Mouse (Mus musculus): ENCODE results near the gene Papss2. TPM values are rescaled to one million over a fixed set of nuclear protein-coding genes. Genes with fewer than 3 reads are reported as not detected.
"Not testable (repeated sequence)": the region's sequence is repeated elsewhere in the genome, so short reads cannot be mapped to it uniquely, and the experiment has no call there.

Gene Papss2
- total and polyA plus RNA-seq, 2 experiments from 2014 or later, result 1.8 to 5.9 TPM

DNA sequence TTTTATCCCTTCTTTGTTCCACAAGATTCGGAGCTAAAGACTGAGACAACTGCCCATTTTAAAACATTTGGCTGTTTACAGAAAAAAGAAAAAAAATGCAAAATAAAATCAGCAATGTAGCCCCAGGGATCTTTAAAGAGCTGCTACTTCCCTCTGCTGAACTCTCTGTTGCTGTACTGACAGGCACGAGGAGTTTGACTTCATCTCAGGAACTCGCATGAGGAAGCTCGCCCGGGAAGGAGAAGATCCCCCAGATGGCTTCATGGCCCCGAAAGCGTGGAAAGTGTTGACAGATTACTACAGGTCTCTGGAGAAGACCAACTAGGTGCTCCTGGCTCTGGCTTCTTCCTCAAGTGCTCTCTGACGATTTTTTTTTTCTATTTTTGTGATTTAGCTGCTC, 69.7 kb downstream of the Papss2 start:
- H3K4me1 ChIP-seq (ENCODE audit: insufficient read depth, low read length), result no peaks in the 10 kb centered on the region
- H3K9ac ChIP-seq (replicated peaks; ENCODE audit: low read length, poor library complexity, severe bottlenecking), result no peak overlapping the region
- H3K36me3 ChIP-seq (ENCODE audit: insufficient read depth, low read length), result peaks cover 6% of the 10 kb centered on the region; the same call in 1 of the 2 replicates
- no peaks in the 10 kb centered on the region for H3K9me3 ChIP-seq (ENCODE audit: low read length)
- H3K27ac ChIP-seq (ENCODE audit: low read depth, low read length), result no peak overlapping the region
- no peak overlapping the region for H3K4me3 ChIP-seq (ENCODE audit: low read depth, low read length)
- WGBS, result 92% methylated on average over 8 of the region's 8 CpGs
- no peak for DNase-seq (ENCODE audit: low spot score)
- no peak for TF ChIP-seq CTCF (IDR thresholded peaks at IDR 0.05)
- H3K27me3 ChIP-seq (ENCODE audit: insufficient read depth, low read length), result no peaks in the 10 kb centered on the region
- no peak for ATAC-seq (ENCODE audit: low FRiP score)
- no peak overlapping the region for H3K4me2 ChIP-seq (ENCODE audit: low read depth, low read length, poor library complexity, severe bottlenecking)

- not testable (repeated sequence) for H3K27me3 ChIP-seq (ENCODE audit: insufficient read depth, low read length); H3K9me3 ChIP-seq (ENCODE audit: low read length); H3K27ac ChIP-seq (ENCODE audit: low read depth, low read length); DNase-seq (ENCODE audit: low spot score); H3K4me2 ChIP-seq (ENCODE audit: low read depth, low read length, poor library complexity, severe bottlenecking); H3K4me3 ChIP-seq (ENCODE audit: low read depth, low read length); ATAC-seq (ENCODE audit: low FRiP score); H3K4me1 ChIP-seq (ENCODE audit: insufficient read depth, low read length); H3K9ac ChIP-seq (replicated peaks; ENCODE audit: low read length, poor library complexity, severe bottlenecking)
- peaks cover 11% of the 10 kb centered on the region; the same call in 1 of the 2 replicates for H3K36me3 ChIP-seq (ENCODE audit: insufficient read depth, low read length)
- WGBS, result 100% methylated on average over 1 of the region's 1 CpGs
Measured at GRCm38 (mm10) chr19:32667830-32668229, 72.2 kb downstream of the Papss2 start.

- H3K4me1 ChIP-seq (ENCODE audit: insufficient read depth, low read length), result no peaks in the 10 kb centered on the region
- H3K9me3 ChIP-seq (ENCODE audit: low read length), result no peaks in the 10 kb centered on the region
- no peak overlapping the region for H3K4me2 ChIP-seq (ENCODE audit: low read depth, low read length, poor library complexity, severe bottlenecking)
- ATAC-seq (ENCODE audit: low FRiP score) (no peak), DNase-seq (ENCODE audit: low spot score) (no peak)
- H3K27me3 ChIP-seq (ENCODE audit: insufficient read depth, low read length), result no peaks in the 10 kb centered on the region
- H3K36me3 ChIP-seq (ENCODE audit: insufficient read depth, low read length), result peaks cover 18% of the 10 kb centered on the region
- H3K9ac ChIP-seq (replicated peaks; ENCODE audit: low read length, poor library complexity, severe bottlenecking), result no peak overlapping the region
- 96% methylated on average over 3 of the region's 3 CpGs for WGBS
- no peak overlapping the region for H3K27ac ChIP-seq (ENCODE audit: low read depth, low read length)
- no peak for TF ChIP-seq CTCF (IDR thresholded peaks at IDR 0.05)
- H3K4me3 ChIP-seq (ENCODE audit: low read depth, low read length), result no peak overlapping the region
Measured at GRCm38 (mm10) chr19:32675766-32676165, 80.2 kb downstream of the Papss2 start.

DNA sequence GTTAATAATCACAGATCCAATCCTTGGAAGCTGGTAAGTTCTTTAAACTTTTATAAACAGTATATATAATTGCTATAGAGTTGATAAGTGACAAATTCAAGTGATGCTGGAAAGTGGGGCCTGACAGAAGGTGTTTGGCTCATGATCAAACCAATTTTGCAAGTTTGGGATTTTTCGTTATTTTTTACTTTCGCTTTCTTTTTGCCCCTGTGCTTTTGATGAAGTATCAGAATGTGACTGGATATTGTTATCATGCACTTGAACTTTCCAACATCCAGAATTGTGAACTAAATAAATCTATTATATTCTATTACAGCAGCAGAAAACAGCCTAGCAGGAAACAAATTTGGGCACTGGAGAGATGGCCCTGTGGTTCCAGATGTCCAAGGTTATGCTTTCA, 85.3 kb downstream of the Papss2 start:
- Histone ChIP-seq H3K9me3 (ENCODE audit: low read length) (no peaks in the 10 kb centered on the region), H3K9ac (replicated peaks; ENCODE audit: low read length, poor library complexity, severe bottlenecking) (no peak overlapping the region), H3K27ac (ENCODE audit: low read depth, low read length) (no peak overlapping the region), H3K27me3 (ENCODE audit: insufficient read depth, low read length) (no peaks in the 10 kb centered on the region), H3K4me3 (ENCODE audit: low read depth, low read length) (no peak overlapping the region), H3K4me2 (ENCODE audit: low read depth, low read length, poor library complexity, severe bottlenecking) (no peak overlapping the region), H3K4me1 (ENCODE audit: insufficient read depth, low read length) (no peaks in the 10 kb centered on the region), H3K36me3 (ENCODE audit: insufficient read depth, low read length) (peaks cover 6% of the 10 kb centered on the region; the same call in 1 of the 2 replicates)
- no peak for DNase-seq (ENCODE audit: low spot score)
- WGBS, result 97% methylated on average over 2 of the region's 2 CpGs
- ATAC-seq (ENCODE audit: low FRiP score), result no peak
- no peak for TF ChIP-seq CTCF (IDR thresholded peaks at IDR 0.05)

DNA sequence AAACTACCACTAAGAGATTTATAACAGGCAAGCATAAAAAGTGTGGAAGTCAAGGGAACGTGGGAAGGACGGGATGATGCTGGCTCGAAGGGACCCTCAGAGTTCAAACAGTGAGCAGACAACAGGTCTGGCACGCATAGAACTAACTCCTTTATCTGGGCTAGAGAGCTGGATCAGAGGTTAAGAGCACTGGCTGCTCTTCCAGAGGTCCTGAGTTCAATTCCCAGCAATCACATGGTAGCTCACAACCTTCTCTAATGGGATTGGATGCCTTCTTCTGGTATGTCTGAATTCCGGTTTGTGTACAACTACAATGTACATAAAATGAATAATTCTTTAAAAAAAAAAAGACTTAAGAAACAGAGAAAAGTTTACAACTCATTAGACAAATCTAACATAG, 87.5 kb downstream of the Papss2 start:
- no peak for DNase-seq (ENCODE audit: low spot score)
- H3K9me3 ChIP-seq (ENCODE audit: low read length), result no peaks in the 10 kb centered on the region
- no peak for ATAC-seq (ENCODE audit: low FRiP score)
- peaks cover 8% of the 10 kb centered on the region; the same call in 1 of the 2 replicates for H3K36me3 ChIP-seq (ENCODE audit: insufficient read depth, low read length)
- no peak overlapping the region for H3K9ac ChIP-seq (replicated peaks; ENCODE audit: low read length, poor library complexity, severe bottlenecking)
- H3K4me2 ChIP-seq (ENCODE audit: low read depth, low read length, poor library complexity, severe bottlenecking), result no peak overlapping the region
- TF ChIP-seq CTCF (IDR thresholded peaks at IDR 0.05), result no peak
- H3K4me1 ChIP-seq (ENCODE audit: insufficient read depth, low read length), result no peaks in the 10 kb centered on the region
- no peak overlapping the region for H3K4me3 ChIP-seq (ENCODE audit: low read depth, low read length)
- 88% methylated on average over 5 of the region's 5 CpGs for WGBS
- no peak overlapping the region for H3K27ac ChIP-seq (ENCODE audit: low read depth, low read length)
- H3K27me3 ChIP-seq (ENCODE audit: insufficient read depth, low read length), result no peaks in the 10 kb centered on the region

DNA sequence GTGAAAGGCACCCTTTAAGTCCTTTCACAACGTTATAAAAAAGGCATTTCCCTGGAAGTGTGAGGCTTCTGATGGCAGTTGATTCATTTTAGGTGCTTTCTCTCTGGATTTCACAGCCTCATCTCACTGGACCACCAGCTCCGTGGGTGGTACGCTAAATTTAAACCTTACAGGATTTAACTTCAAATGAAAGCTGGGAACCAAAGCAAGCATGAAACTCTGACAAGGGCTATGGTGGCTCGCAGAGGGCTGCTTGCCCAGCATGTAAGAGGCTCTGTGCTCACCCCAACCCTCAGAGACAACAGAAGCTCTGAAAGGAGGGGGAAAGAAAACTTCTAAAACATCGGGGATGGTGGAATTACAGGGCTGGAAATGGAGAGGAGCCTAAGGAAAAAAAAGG, 92.1 kb downstream of the Papss2 start:
- no peak for TF ChIP-seq CTCF (IDR thresholded peaks at IDR 0.05)
- DNase-seq (ENCODE audit: low spot score) (no peak), ATAC-seq (ENCODE audit: low FRiP score) (no peak)
- peaks cover 9% of the 10 kb centered on the region for H3K36me3 ChIP-seq (ENCODE audit: insufficient read depth, low read length)
- H3K4me3 ChIP-seq (ENCODE audit: low read depth, low read length), result no peak overlapping the region
- H3K9ac ChIP-seq (replicated peaks; ENCODE audit: low read length, poor library complexity, severe bottlenecking), result no peak overlapping the region
- no peaks in the 10 kb centered on the region for H3K4me1 ChIP-seq (ENCODE audit: insufficient read depth, low read length)
- no peak overlapping the region for H3K4me2 ChIP-seq (ENCODE audit: low read depth, low read length, poor library complexity, severe bottlenecking)
- no peaks in the 10 kb centered on the region for H3K27me3 ChIP-seq (ENCODE audit: insufficient read depth, low read length)
- WGBS, result 50% methylated on average over 5 of the region's 5 CpGs
- no peak overlapping the region for H3K27ac ChIP-seq (ENCODE audit: low read depth, low read length)
- no peaks in the 10 kb centered on the region for H3K9me3 ChIP-seq (ENCODE audit: low read length)

DNA sequence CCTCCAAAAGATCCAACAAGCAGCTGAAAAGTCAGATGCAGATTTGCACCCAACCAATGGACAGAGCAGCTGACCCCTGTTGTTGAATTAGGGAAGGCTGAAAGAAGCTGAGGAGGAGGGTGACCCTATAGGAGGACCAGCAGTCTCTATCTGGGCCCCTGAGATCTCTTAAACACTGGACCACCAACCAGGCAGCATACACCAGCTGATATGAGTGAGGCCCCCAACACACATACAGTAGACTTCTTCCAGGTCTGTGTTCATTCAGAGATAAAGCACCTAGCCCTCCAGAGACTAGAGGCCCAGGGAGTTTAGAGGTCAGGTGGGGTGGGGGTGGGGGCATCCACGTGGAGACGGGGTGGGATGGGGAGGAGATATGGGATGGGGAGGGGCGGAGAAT, 92.6 kb downstream of the Papss2 start:
- peaks cover 12% of the 10 kb centered on the region for H3K36me3 ChIP-seq (ENCODE audit: insufficient read depth, low read length)
- H3K9me3 ChIP-seq (ENCODE audit: low read length); ATAC-seq (ENCODE audit: low FRiP score); H3K9ac ChIP-seq (replicated peaks; ENCODE audit: low read length, poor library complexity, severe bottlenecking); H3K27me3 ChIP-seq (ENCODE audit: insufficient read depth, low read length); H3K27ac ChIP-seq (ENCODE audit: low read depth, low read length); DNase-seq (ENCODE audit: low spot score); H3K4me1 ChIP-seq (ENCODE audit: insufficient read depth, low read length); H3K4me2 ChIP-seq (ENCODE audit: low read depth, low read length, poor library complexity, severe bottlenecking); H3K4me3 ChIP-seq (ENCODE audit: low read depth, low read length): not testable (repeated sequence)
- 75% methylated on average over 3 of the region's 3 CpGs for WGBS

All from midbrain, postnatal 0 days (tissue).